Mouse (Mus musculus) erythroid progenitor cell, adult 5-6 weeks (primary cell): ENCODE results near the gene Fcrl6. TPM values are rescaled to one million over a fixed set of nuclear protein-coding genes. Genes with fewer than 3 reads are reported as not detected.

ENCODE experiments used
- ATAC-seq: replicated peaks from 2 replicates; pipeline ENCODE4 v1.8.0; 2016; ENCODE audit warnings: moderate number of reproducible peaks, mild to moderate bottlenecking, moderate TSS enrichment, inconsistent platforms; ENCODE audit not compliant: poor library complexity, low FRiP score, severe bottlenecking
- total RNA-seq, 2 experiments: library from RNA; stranded (forward) in 1 of 2; stranded (reverse) in 1 of 2; fragments of 150-400 nt in 1 of 2; fragments of 186-747, 209-891 nt in 1 of 2; gene quantifications; 2 replicates each; pipeline versions ENCODE4 v1.2.3 to v1.2.4; 2015 to 2017; ENCODE audit warnings: low replicate concordance in 2 of 2

Fcrl6 gene
- total RNA-seq, 2 experiments from 2014 or later, result not detected

DNA sequence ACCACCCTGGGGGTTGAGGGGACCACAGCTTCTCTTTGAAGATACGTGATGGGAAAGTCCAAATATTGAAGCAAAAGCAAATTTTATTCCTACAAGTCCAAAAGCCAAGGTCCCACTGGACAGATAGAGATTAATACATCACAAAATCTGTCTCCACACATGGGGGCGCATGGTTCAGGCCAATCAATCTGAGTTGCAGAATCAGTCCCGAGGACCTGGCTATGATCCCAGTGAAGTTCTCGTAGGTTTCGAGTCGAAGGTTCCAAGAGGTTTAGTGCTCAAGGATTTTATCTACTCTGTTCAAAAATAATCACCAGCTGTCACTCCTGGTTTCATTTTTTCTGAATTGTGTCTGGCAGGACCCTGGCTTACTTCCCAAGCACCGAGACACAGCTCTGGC is 51.3 kb downstream of the Fcrl6 start:
- ATAC-seq, result no peak

DNA sequence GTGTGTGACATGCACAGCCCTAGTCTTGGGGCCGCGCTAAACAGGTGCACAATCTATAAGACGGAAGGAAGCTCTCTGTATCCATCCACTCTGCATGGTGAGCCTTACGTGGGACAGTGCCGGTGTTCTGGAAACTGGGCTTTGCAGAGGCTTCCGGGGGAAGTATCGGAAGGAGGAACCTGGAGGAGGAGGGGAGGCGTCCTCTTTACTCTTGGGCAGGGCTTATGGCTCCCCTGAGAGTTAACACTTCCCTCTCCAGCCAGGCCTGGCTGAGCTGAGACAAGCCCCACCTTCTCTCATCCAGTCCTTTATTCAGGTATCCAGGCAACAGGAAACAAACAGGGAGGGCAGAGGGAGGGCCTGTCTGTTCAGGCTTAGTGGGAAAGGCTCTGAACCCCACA is 51.8 kb downstream of the Fcrl6 start:
- ATAC-seq, result no peak

DNA sequence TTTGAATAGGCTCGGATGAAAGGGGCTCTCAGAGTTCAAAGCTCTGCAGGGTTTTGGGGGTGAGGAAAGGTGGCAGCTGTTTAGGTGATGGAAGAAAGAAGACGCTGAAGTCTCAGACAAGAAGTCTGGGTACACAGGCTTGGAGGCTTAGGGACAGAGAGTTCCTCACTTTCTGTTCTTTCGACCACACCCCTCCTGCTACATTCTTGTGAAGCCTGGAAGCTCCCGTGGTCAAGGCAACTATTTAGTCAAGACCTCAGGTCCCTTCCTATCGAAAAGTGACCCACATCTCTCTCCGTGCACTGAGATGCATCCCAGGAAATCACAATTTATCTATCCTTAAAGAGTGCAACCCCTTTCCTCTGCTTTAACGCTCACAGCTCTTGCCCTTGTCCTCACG is 52.6 kb downstream of the Fcrl6 start:
- ATAC-seq, result no peak

DNA sequence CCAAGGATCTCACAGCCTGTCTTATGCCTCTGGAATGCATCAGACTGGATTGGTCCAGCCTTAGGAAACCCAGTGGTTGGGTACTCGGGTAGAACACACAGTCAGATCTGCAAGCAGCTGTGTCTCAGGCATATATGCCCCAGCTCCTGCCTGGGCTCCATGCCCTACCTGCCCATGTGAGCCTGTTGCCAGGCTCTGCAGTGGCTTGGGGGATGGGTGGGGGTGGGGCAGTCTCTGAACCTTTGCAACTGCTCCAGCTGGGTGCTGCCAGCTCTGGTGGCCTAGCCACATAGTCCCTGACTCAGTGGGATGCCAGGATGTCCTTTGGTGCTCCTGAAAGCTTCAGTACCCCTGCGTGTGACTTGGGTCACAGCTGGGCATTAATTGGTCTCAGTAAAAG is 53.0 kb downstream of the Fcrl6 start:
- no peak for ATAC-seq

DNA sequence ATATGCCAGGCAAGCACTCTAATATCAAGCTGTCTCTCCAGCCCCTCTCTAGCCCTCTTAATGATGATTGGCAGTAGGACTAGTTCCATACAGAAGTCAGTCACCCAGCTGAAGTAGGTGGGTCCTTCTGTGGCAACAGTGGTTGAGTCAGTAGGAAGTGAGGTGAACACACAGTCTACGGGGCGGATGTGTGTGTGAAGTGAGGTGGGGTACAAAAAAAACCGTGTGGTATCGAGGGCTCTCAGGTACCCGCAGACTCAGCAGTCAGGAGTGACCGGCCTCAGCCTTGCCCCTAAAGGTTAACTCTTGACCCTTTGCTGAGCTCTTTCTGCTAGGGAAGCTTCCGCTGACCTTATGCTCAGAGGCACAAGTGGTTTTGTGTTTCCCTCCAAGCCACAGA is 53.9 kb downstream of the Fcrl6 start:
- ATAC-seq, result no peak

Other genes starting within 250 kb of the Fcrl6 start
- gene Pigm, start 226.0 kb downstream of the Fcrl6 start, total RNA-seq (2015; ENCODE audit: low replicate concordance), result 10.9 and 11.9 TPM in 2 replicates
- 8.7 and 13.2 TPM in 2 replicates for gene Pigm, start 226.0 kb downstream of the Fcrl6 start, total RNA-seq (2017; ENCODE audit: low replicate concordance)
- 1.1 TPM in 1 of 2 replicates, not detected in the other for gene Slamf9, start 127.2 kb downstream of the Fcrl6 start, total RNA-seq (2015; ENCODE audit: low replicate concordance)
- gene Slamf9, start 127.2 kb downstream of the Fcrl6 start, total RNA-seq (2017; ENCODE audit: low replicate concordance), result 0.90 and 2.7 TPM in 2 replicates
- not detected in 2 replicates for gene Igsf9, start 120.8 kb downstream of the Fcrl6 start, total RNA-seq (2015; ENCODE audit: low replicate concordance)
- 2.4 TPM in 1 of 2 replicates, not detected in the other for gene Igsf9, start 120.8 kb downstream of the Fcrl6 start, total RNA-seq (2017; ENCODE audit: low replicate concordance)
- gene Tagln2, start 102.5 kb downstream of the Fcrl6 start, total RNA-seq (2015; ENCODE audit: low replicate concordance), result 95.6 and 112 TPM in 2 replicates
- gene Tagln2, start 102.5 kb downstream of the Fcrl6 start, total RNA-seq (2017; ENCODE audit: low replicate concordance), result 21.1 and 56.0 TPM in 2 replicates
- not detected in 2 replicates for gene Cfap45, start 81.8 kb downstream of the Fcrl6 start, total RNA-seq (2015; ENCODE audit: low replicate concordance)
- not detected in 2 replicates for gene Cfap45, start 81.8 kb downstream of the Fcrl6 start, total RNA-seq (2017; ENCODE audit: low replicate concordance)
- gene Vsig8, start 46.6 kb downstream of the Fcrl6 start, total RNA-seq (2015; ENCODE audit: low replicate concordance), result not detected in 2 replicates
- gene Vsig8, start 46.6 kb downstream of the Fcrl6 start, total RNA-seq (2017; ENCODE audit: low replicate concordance), result not detected in 2 replicates
- gene Slamf8, start 12.0 kb downstream of the Fcrl6 start, total RNA-seq (2015; ENCODE audit: low replicate concordance), result 4.3 TPM in 1 of 2 replicates, not detected in the other
- 0.30 and 2.1 TPM in 2 replicates for gene Slamf8, start 12.0 kb downstream of the Fcrl6 start, total RNA-seq (2017; ENCODE audit: low replicate concordance)
- 2.2 and 10.5 TPM in 2 replicates for gene Dusp23, start 30.4 kb upstream of the Fcrl6 start, total RNA-seq (2015; ENCODE audit: low replicate concordance)
- gene Dusp23, start 30.4 kb upstream of the Fcrl6 start, total RNA-seq (2017; ENCODE audit: low replicate concordance), result 1.4 TPM in 1 of 2 replicates, not detected in the other
- not detected in 2 replicates for gene Crp, start 95.5 kb upstream of the Fcrl6 start, total RNA-seq (2015; ENCODE audit: low replicate concordance)
- gene Crp, start 95.5 kb upstream of the Fcrl6 start, total RNA-seq (2017; ENCODE audit: low replicate concordance), result not detected in 2 replicates